Mouse (Mus musculus) heart, embryonic 11.5 days (tissue): ENCODE measurements around the gene Tbc1d30. TPM values are rescaled to one million over a fixed set of nuclear protein-coding genes. Genes with fewer than 3 reads are reported as not detected.
A peak's percentile ranks its signal among the peaks of the same experiment; 100 is the strongest.

Experiments used
- ATAC-seq: fragments of 200-750 bp; cut with Nextera tagmentation; replicated peaks from 2 replicates; pipeline ENCODE4 v1.8.0; 2017; ENCODE audit warnings: moderate library complexity; ENCODE audit not compliant: insufficient number of reproducible peaks, low FRiP score, low TSS enrichment
- H3K27ac ChIP-seq: fragments of 300-500 bp; sonication (generic); 2 replicates; pipeline ENCODE4 v1.5.1; 2014; ENCODE audit warnings: mild to moderate bottlenecking, low read depth, low read length
- H3K27me3 ChIP-seq: fragments of 300-500 bp; sonication (generic); 2 replicates; pipeline ENCODE4 v1.6.1; 2014; ENCODE audit warnings: mild to moderate bottlenecking, low read length, mixed read lengths; ENCODE audit not compliant: control insufficient read depth, insufficient read depth
- H3K36me3 ChIP-seq: fragments of 300-500 bp; sonication (generic); 2 replicates; pipeline ENCODE4 v1.6.1; 2014; ENCODE audit warnings: mild to moderate bottlenecking, low read length, moderate library complexity, mixed read lengths; ENCODE audit not compliant: control insufficient read depth, insufficient read depth
- H3K4me1 ChIP-seq: fragments of 300-500 bp; sonication (generic); 2 replicates; pipeline ENCODE4 v1.6.1; 2014; ENCODE audit warnings: low read length; ENCODE audit not compliant: control insufficient read depth, insufficient read depth
- H3K4me2 ChIP-seq: fragments of 300-500 bp; sonication (generic); 2 replicates; pipeline ENCODE4 v1.6.1; 2014; ENCODE audit warnings: mild to moderate bottlenecking, moderate library complexity
- H3K4me3 ChIP-seq: fragments of 300-500 bp; sonication (generic); 2 replicates; pipeline ENCODE4 v1.5.1; 2014; ENCODE audit warnings: low read depth, low read length
- H3K9ac ChIP-seq: fragments of 300-500 bp; sonication (generic); 2 replicates; pipeline ENCODE4 v1.6.1; 2014; ENCODE audit warnings: mild to moderate bottlenecking, low read depth, low read length, moderate library complexity
- H3K9me3 ChIP-seq: fragments of 300-500 bp; sonication (generic); replicated peaks from 2 replicates; pipeline ENCODE4 v1.6.1; 2016; ENCODE audit warnings: low read length; ENCODE audit not compliant: control insufficient read depth
- WGBS: fragments of 180-500 bp; shearing (Covaris S2); extraction: QIAGEN DNeasy Blood & Tissue Kit; methylation state at CpG from one replicate; pipeline ENCODE4 v1.1.7; 2014; ENCODE audit not compliant: insufficient replicate concordance; 5-methylcytosine and 5-hydroxymethylcytosine counted together
- polyA plus RNA-seq: library from polyadenylated mRNA; unstranded; fragments of >200 nt; fragmentation: Nextera tagmentation; extraction: Ambion mirVana; gene quantifications from 2 replicates; pipeline ENCODE4 v1.2.1, GENCODE M21; 2014

Tbc1d30 gene
- polyA plus RNA-seq, 1 experiment from 2014 or later: 1.5 TPM

- H3K36me3 ChIP-seq: no peaks in the 10 kb centered on the region
- no peak overlapping the region for H3K4me3 ChIP-seq
- ATAC-seq: no peak
- 79% methylated on average over 3 of the region's 3 CpGs for WGBS
- H3K4me1 ChIP-seq: no peaks in the 10 kb centered on the region
- no peak overlapping the region for H3K4me2 ChIP-seq
- H3K9me3 ChIP-seq: no peaks in the 10 kb centered on the region
- H3K27me3 ChIP-seq: no peaks in the 10 kb centered on the region
- no peak overlapping the region for H3K27ac ChIP-seq
- H3K9ac ChIP-seq: no peak overlapping the region
Observed at GRCm38 (mm10) chr10:121334576-121334975, 16.5 kb downstream of the Tbc1d30 start.

GRCm38 (mm10) chr10:121330940-121331339 is 20.1 kb downstream of the Tbc1d30 start:
- Histone ChIP-seq H3K4me2 (no peak overlapping the region), H3K27me3 (no peaks in the 10 kb centered on the region), H3K27ac (no peak overlapping the region), H3K9ac (no peak overlapping the region), H3K4me3 (no peak overlapping the region), H3K36me3 (no peaks in the 10 kb centered on the region), H3K4me1 (no peaks in the 10 kb centered on the region), H3K9me3 (no peaks in the 10 kb centered on the region)
- 15% methylated on average over 7 of the region's 7 CpGs for WGBS
- no peak for ATAC-seq

DNA sequence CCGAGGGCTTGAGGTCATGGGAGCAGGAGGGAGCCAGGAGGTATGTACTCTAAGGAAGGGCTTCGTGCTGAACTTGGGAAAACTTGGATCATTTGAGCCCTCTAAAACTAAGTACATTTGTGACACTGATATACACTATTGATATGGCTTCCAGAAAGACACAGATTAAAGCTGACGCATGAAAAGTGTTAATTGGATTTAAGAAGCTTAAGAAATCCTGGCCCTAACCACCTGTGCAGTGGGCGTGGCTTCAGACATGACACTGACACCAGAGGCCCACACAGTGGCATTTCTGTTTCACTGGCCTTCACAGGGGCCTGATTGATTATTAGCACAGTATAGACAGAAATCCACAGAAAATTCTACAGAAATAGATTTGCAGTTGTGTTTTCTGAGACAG is 21.5 kb downstream of the Tbc1d30 start:
- H3K27ac ChIP-seq: no peak overlapping the region
- H3K4me1 ChIP-seq: no peaks in the 10 kb centered on the region
- H3K36me3 ChIP-seq: no peaks in the 10 kb centered on the region
- no peak for ATAC-seq
- H3K4me3 ChIP-seq: no peak overlapping the region
- 69% methylated on average over 4 of the region's 4 CpGs for WGBS
- no peaks in the 10 kb centered on the region for H3K9me3 ChIP-seq
- H3K4me2 ChIP-seq: no peak overlapping the region
- no peaks in the 10 kb centered on the region for H3K27me3 ChIP-seq
- H3K9ac ChIP-seq: no peak overlapping the region

GRCm38 (mm10) chr10:121326167-121326566 is 24.9 kb downstream of the Tbc1d30 start:
- no peaks in the 10 kb centered on the region for H3K27me3 ChIP-seq
- no peak overlapping the region for H3K27ac ChIP-seq
- no peak for ATAC-seq
- H3K4me2 ChIP-seq: no peak overlapping the region
- no peaks in the 10 kb centered on the region for H3K36me3 ChIP-seq
- no peak overlapping the region for H3K9ac ChIP-seq
- H3K9me3 ChIP-seq: no peaks in the 10 kb centered on the region
- no peaks in the 10 kb centered on the region for H3K4me1 ChIP-seq
- H3K4me3 ChIP-seq: no peak overlapping the region

DNA sequence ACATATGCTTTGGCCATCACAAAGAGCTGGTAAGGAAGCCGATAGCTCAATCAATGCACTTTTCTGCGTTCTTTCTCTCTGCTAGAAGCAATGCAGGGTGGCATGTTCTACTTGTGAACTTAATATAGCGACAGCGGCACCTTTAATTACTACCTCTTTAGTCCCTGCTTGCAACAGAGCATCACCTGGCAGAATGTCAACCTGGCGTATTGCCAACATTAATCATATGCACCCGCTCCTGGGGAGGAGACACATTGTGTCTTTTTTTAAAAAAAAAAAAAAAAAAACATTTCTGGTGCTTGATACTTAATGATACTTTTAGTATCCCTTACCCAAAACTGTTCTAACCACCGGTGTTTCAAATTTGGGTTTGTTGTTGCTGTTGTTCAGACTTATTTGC is 27.6 kb downstream of the Tbc1d30 start:
- no peaks in the 10 kb centered on the region for H3K9me3 ChIP-seq
- no peaks in the 10 kb centered on the region for H3K36me3 ChIP-seq
- no peaks in the 10 kb centered on the region for H3K4me1 ChIP-seq
- H3K4me3 ChIP-seq: no peak overlapping the region
- no peak for ATAC-seq
- no peaks in the 10 kb centered on the region for H3K27me3 ChIP-seq
- no peak overlapping the region for H3K27ac ChIP-seq
- H3K4me2 ChIP-seq: no peak overlapping the region
- no peak overlapping the region for H3K9ac ChIP-seq
- 86% methylated on average over 7 of the region's 7 CpGs for WGBS

GRCm38 (mm10) chr10:121318397-121318950 is 32.6 kb downstream of the Tbc1d30 start:
- WGBS: 81% methylated on average over 7 of the region's 7 CpGs
- no peaks in the 10 kb centered on the region for H3K9me3 ChIP-seq
- no peak for ATAC-seq

DNA sequence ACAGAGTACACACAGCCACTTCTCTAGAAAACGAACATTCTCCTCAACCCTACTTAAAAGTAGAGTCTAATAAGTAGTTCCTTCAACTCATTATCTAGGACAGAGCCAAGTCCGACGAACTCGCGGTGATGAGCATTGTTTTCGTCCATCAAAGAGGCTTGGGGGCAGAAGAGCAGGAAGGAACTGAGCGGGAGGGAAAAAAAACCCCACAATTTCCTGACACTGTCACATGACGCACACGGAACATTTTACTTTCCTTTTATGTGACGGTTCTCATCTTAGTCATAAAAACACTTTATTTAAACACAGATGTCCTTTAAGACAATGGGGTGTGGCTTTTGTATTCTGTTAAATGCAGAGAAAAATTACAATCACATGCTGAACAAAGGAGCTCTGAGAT is 34.7 kb downstream of the Tbc1d30 start:
- no peaks in the 10 kb centered on the region for H3K4me1 ChIP-seq
- no peak overlapping the region for H3K9ac ChIP-seq
- no peak for ATAC-seq
- peaks cover 22% of the 10 kb centered on the region for H3K27me3 ChIP-seq
- no peaks in the 10 kb centered on the region for H3K36me3 ChIP-seq
- no peak overlapping the region for H3K4me3 ChIP-seq
- no peaks in the 10 kb centered on the region for H3K9me3 ChIP-seq
- WGBS: 73% methylated on average over 10 of the region's 10 CpGs
- H3K4me2 ChIP-seq: no peak overlapping the region
- no peak overlapping the region for H3K27ac ChIP-seq

More at GRCm38 (mm10) chr10:121318397-121318950, 32.6 kb downstream of the Tbc1d30 start:
- peaks cover 11% of the 10 kb centered on the region for H3K27me3 ChIP-seq
- H3K36me3 ChIP-seq: no peaks in the 10 kb centered on the region
- H3K27ac ChIP-seq: no peak overlapping the region
- no peak overlapping the region for H3K4me2 ChIP-seq
- H3K9ac ChIP-seq: no peak overlapping the region
- H3K4me3 ChIP-seq: no peak overlapping the region
- no peaks in the 10 kb centered on the region for H3K4me1 ChIP-seq

- H3K9ac ChIP-seq: no peak overlapping the region
- no peaks in the 10 kb centered on the region for H3K36me3 ChIP-seq
- 26% methylated on average over 27 of the region's 27 CpGs for WGBS
- H3K4me2 ChIP-seq: peak overlapping the region; percentile 43
- H3K4me3 ChIP-seq: no peak overlapping the region
- H3K27me3 ChIP-seq: peaks cover 28% of the 10 kb centered on the region
- H3K9me3 ChIP-seq: no peaks in the 10 kb centered on the region
- ATAC-seq: no peak
- no peak overlapping the region for H3K27ac ChIP-seq
- H3K4me1 ChIP-seq: 0 out of 2 replicates have a peak, but pooled peaks cover 4% of the 10 kb centered on the region
Observed at GRCm38 (mm10) chr10:121315321-121316283, 35.5 kb downstream of the Tbc1d30 start.
